Mouse (Mus musculus): ENCODE data around the gene Ptprm.

- TF ChIP-seq POLR2A (IDR thresholded peaks at IDR 0.05; ENCODE audit: borderline replicate concordance, insufficient read depth, low read length), result no peak
- TF ChIP-seq CTCF (IDR thresholded peaks at IDR 0.05; ENCODE audit: borderline replicate concordance, insufficient read depth, low read depth, low read length), result no peak
These were observed 127.3 kb downstream of the Ptprm start for GRCm38 (mm10) chr17:67226991-67227390.

Data from cerebellum, adult 2 months (tissue).